Mouse (Mus musculus) kidney, postnatal 4 days (tissue): ENCODE measurements at regions not wholly inside any gene's neighbourhood (a gene's known extent, or its start where the extent isn't known, plus 50 kb on each side); places are given as distances from the start of the nearest gene placed in this dataset.

Experiments
- DNase-seq, 2 experiments: peaks; one replicate each; pipeline ENCODE4 v3.0.0; 2021; ENCODE audit warnings: mixed read lengths in 2 of 2

GRCm38 (mm10) chr12:109539046-109539445, 61.1 kb downstream of the Rtl1 start:
- no peak for DNase-seq

GRCm38 (mm10) chr12:109538641-109539040, 61.5 kb downstream of the Rtl1 start:
- DNase-seq, result no peak

GRCm38 (mm10) chr12:109536536-109536935, 63.6 kb downstream of the Rtl1 start:
- no peak for DNase-seq

GRCm38 (mm10) chr12:109532392-109532791, 67.7 kb downstream of the Rtl1 start:
- no peak for DNase-seq

GRCm38 (mm10) chr12:109531347-109532023, 68.6 kb downstream of the Rtl1 start:
- DNase-seq, result no peak

- DNase-seq, result no peak
These were observed 69.7 kb downstream of the Rtl1 start for GRCm38 (mm10) chr12:109530215-109531050.

- DNase-seq, result no peak
These were observed 70.6 kb downstream of the Rtl1 start for GRCm38 (mm10) chr12:109529501-109529900.

GRCm38 (mm10) chr12:109528966-109529365, 71.2 kb downstream of the Rtl1 start:
- no peak for DNase-seq

- DNase-seq, result peak; percentile 54 to 62
These were observed 71.9 kb downstream of the Rtl1 start for GRCm38 (mm10) chr12:109528263-109528545.

- DNase-seq, result no peak
These were observed 72.5 kb downstream of the Rtl1 start for GRCm38 (mm10) chr12:109527414-109528262.

GRCm38 (mm10) chr12:109525613-109526012, 73.0 kb downstream of the Dlk1 start:
- no peak for DNase-seq

GRCm38 (mm10) chr12:109521199-109521780, 68.7 kb downstream of the Dlk1 start:
- DNase-seq, result no peak

- no peak for DNase-seq
These were observed 67.8 kb downstream of the Dlk1 start for GRCm38 (mm10) chr12:109520414-109520813.

- no peak for DNase-seq
These were observed 67.2 kb downstream of the Dlk1 start for GRCm38 (mm10) chr12:109519838-109520237.

GRCm38 (mm10) chr12:109518413-109519021, 65.9 kb downstream of the Dlk1 start:
- DNase-seq, result no peak

- no peak for DNase-seq
These were observed 65.1 kb downstream of the Dlk1 start for GRCm38 (mm10) chr12:109517764-109518163.

GRCm38 (mm10) chr12:109516961-109517360, 64.3 kb downstream of the Dlk1 start:
- no peak for DNase-seq

- DNase-seq, result no peak
These were observed 61.7 kb downstream of the Dlk1 start for GRCm38 (mm10) chr12:109514292-109514818.
